In genomic region chr4:103006266-103006665, GRCm38 (mm10) we compare ENCODE assay signal across 24 mouse cellular contexts. TPM values are rescaled to one million over a fixed set of nuclear protein-coding genes. Genes with fewer than 3 reads are reported as not detected.
DNase-seq lines count a peak whose midpoint lies in the region; ATAC-seq lines count a peak whose summit lies in the region.
"Had no signal": no experiment of that assay in that cellular context is flagged by ENCODE, and none has a peak within 500 bp of the region (broad histone marks: within the 10 kb centered on the region; RNA-seq: fewer than 3 reads in every experiment).

No protein-coding gene starts in this region.

- ATAC-seq in heart, embryonic 11.5 days (replicated peaks; ENCODE audit: insufficient number of reproducible peaks, low FRiP score, low TSS enrichment) = no peak
- ATAC-seq in embryonic facial prominence, embryonic 15.5 days (ENCODE audit: insufficient number of reproducible peaks, low FRiP score, low TSS enrichment, low read depth) = no peak
- ATAC-seq in midbrain, embryonic 13.5 days = 0 out of 2 replicates have a peak, but pooled peaks have one; percentile 17

- 0 out of 2 replicates have a peak overlapping the region, but pooled peaks have one; percentile 18 for H3K27ac ChIP-seq in heart, embryonic 10.5 days
- no peak overlapping the region for H3K27ac ChIP-seq in heart, embryonic 11.5 days (ENCODE audit: low read depth, low read length)
- peak overlapping the region; percentile 83 for H3K27ac ChIP-seq in embryonic facial prominence, embryonic 10.5 days (replicated peaks)
- peak overlapping the region; percentile 53 for H3K27ac ChIP-seq in embryonic facial prominence, embryonic 15.5 days (replicated peaks)
- H3K27ac ChIP-seq in midbrain, embryonic 13.5 days = no peak overlapping the region

- peaks cover 9% of the 10 kb centered on the region; the same call in 1 of the 2 replicates for H3K4me1 ChIP-seq in heart, embryonic 10.5 days
- peaks cover 3% of the 10 kb centered on the region; the same call in 1 of the 2 replicates for H3K4me1 ChIP-seq in heart, embryonic 11.5 days (ENCODE audit: control insufficient read depth, insufficient read depth, low read length)
- H3K4me1 ChIP-seq in embryonic facial prominence, embryonic 10.5 days = peaks cover 21% of the 10 kb centered on the region
- H3K4me1 ChIP-seq in embryonic facial prominence, embryonic 15.5 days = peaks cover 18% of the 10 kb centered on the region
- H3K4me1 ChIP-seq in midbrain, embryonic 13.5 days (replicated peaks) = peaks cover 25% of the 10 kb centered on the region

- H3K36me3 ChIP-seq in heart, embryonic 10.5 days = no peaks in the 10 kb centered on the region
- no peaks in the 10 kb centered on the region for H3K36me3 ChIP-seq in heart, embryonic 11.5 days (ENCODE audit: control insufficient read depth, insufficient read depth, low read length)
- H3K36me3 ChIP-seq in embryonic facial prominence, embryonic 10.5 days (replicated peaks) = no peaks in the 10 kb centered on the region
- no peaks in the 10 kb centered on the region for H3K36me3 ChIP-seq in embryonic facial prominence, embryonic 15.5 days
- no peaks in the 10 kb centered on the region for H3K36me3 ChIP-seq in midbrain, embryonic 13.5 days

- H3K9me3 ChIP-seq in heart, embryonic 10.5 days = no peaks in the 10 kb centered on the region
- H3K9me3 ChIP-seq in heart, embryonic 11.5 days (replicated peaks; ENCODE audit: control insufficient read depth, low read length) = no peaks in the 10 kb centered on the region
- no peaks in the 10 kb centered on the region for H3K9me3 ChIP-seq in embryonic facial prominence, embryonic 10.5 days
- H3K9me3 ChIP-seq in embryonic facial prominence, embryonic 15.5 days (replicated peaks) = no peaks in the 10 kb centered on the region
- H3K9me3 ChIP-seq in midbrain, embryonic 13.5 days = no peaks in the 10 kb centered on the region
- H3K9me3 ChIP-seq: forebrain, embryonic 13.5 days had no signal

- no peaks in the 10 kb centered on the region for H3K27me3 ChIP-seq in heart, embryonic 10.5 days (ENCODE audit: insufficient read depth, poor library complexity, severe bottlenecking)
- no peaks in the 10 kb centered on the region for H3K27me3 ChIP-seq in heart, embryonic 11.5 days (ENCODE audit: control insufficient read depth, insufficient read depth, low read length)
- no peaks in the 10 kb centered on the region for H3K27me3 ChIP-seq in embryonic facial prominence, embryonic 10.5 days (replicated peaks; ENCODE audit: low read depth, poor library complexity, severe bottlenecking)
- no peaks in the 10 kb centered on the region for H3K27me3 ChIP-seq in embryonic facial prominence, embryonic 15.5 days
- H3K27me3 ChIP-seq in midbrain, embryonic 13.5 days = no peaks in the 10 kb centered on the region
- H3K27me3 ChIP-seq: forebrain, embryonic 13.5 days had no signal

- no peak overlapping the region for H3K4me2 ChIP-seq in heart, embryonic 11.5 days
- no peak overlapping the region for H3K4me2 ChIP-seq in embryonic facial prominence, embryonic 15.5 days (replicated peaks)
- no peak overlapping the region for H3K4me2 ChIP-seq in midbrain, embryonic 13.5 days (replicated peaks)
- H3K4me2 ChIP-seq: forebrain, embryonic 13.5 days had no signal

- intact Hi-C loops in left cerebral cortex, postnatal 10 days (cut with DNase I) = no loop called here

- DNase-seq in heart, embryonic 10.5 days (ENCODE audit: low spot score) = no peak
- DNase-seq in embryonic facial prominence, embryonic 10.5 days (ENCODE audit: low spot score) = no peak
- no peak for DNase-seq in left cerebral cortex, postnatal 10 days (ENCODE audit: extremely low spot score in 1 of 2, low spot score in 2 of 2)
- no peak for DNase-seq in right cerebral cortex, postnatal 36 days (ENCODE audit: low spot score in 2 of 2)
- DNase-seq: adrenal gland, postnatal 14 days; cerebellum, adult 11-12 months; cerebellum, postnatal 36 days; gastrocnemius, postnatal 36 days; kidney, adult 9 months; kidney, postnatal 4 days; left cerebral cortex, postnatal 4 days; lung, postnatal 10 days; right cerebral cortex, postnatal 14 days; thymus, postnatal 25 days had no signal

- H3K4me3 ChIP-seq in heart, embryonic 10.5 days = no peak overlapping the region
- H3K4me3 ChIP-seq in heart, embryonic 11.5 days (ENCODE audit: low read depth, low read length) = no peak overlapping the region
- H3K4me3 ChIP-seq in embryonic facial prominence, embryonic 10.5 days = no peak overlapping the region
- no peak overlapping the region for H3K4me3 ChIP-seq in embryonic facial prominence, embryonic 15.5 days (replicated peaks)
- no peak overlapping the region for H3K4me3 ChIP-seq in midbrain, embryonic 13.5 days (replicated peaks)
- H3K4me3 ChIP-seq: forebrain, embryonic 13.5 days had no signal

- H3K9ac ChIP-seq in heart, embryonic 11.5 days (ENCODE audit: low read depth, low read length) = no peak overlapping the region
- H3K9ac ChIP-seq in embryonic facial prominence, embryonic 15.5 days = no peak overlapping the region
- H3K9ac ChIP-seq in midbrain, embryonic 13.5 days (replicated peaks) = no peak overlapping the region
- H3K9ac ChIP-seq: forebrain, embryonic 13.5 days had no signal

- 57% methylated on average over 5 of the region's 5 CpGs for WGBS in heart, embryonic 10.5 days
- 58% methylated on average over 5 of the region's 5 CpGs for WGBS in heart, embryonic 11.5 days (ENCODE audit: insufficient replicate concordance)
- 75% methylated on average over 5 of the region's 5 CpGs for WGBS in embryonic facial prominence, embryonic 10.5 days
- WGBS in embryonic facial prominence, embryonic 15.5 days = 44% methylated on average over 5 of the region's 5 CpGs
- 71% methylated on average over 5 of the region's 5 CpGs for WGBS in midbrain, embryonic 13.5 days

RNA-seq across cellular contexts. Expression of gene Insl5, which starts 20.4 kb away (rescaled TPM):
- polyA plus RNA-seq in heart, embryonic 10.5 days (2016; fragmentation: Nextera tagmentation; extraction: Ambion mirVana) = not detected in 2 replicates
- polyA plus RNA-seq in heart, embryonic 11.5 days (2014; fragmentation: Nextera tagmentation; extraction: Ambion mirVana) = 0.40 TPM in 1 of 2 replicates, not detected in the other
- 0.30 TPM in 1 of 2 replicates, not detected in the other for polyA plus RNA-seq in embryonic facial prominence, embryonic 10.5 days (2016; fragmentation: Nextera tagmentation; extraction: Ambion mirVana)
- polyA plus RNA-seq in embryonic facial prominence, embryonic 15.5 days (2015; fragmentation: Nextera tagmentation; extraction: Ambion mirVana) = not detected in 2 replicates
- 0.24 TPM in 1 of 2 replicates, not detected in the other for polyA plus RNA-seq in midbrain, embryonic 13.5 days (2015; fragmentation: Nextera tagmentation; extraction: Ambion mirVana)
- 1 to 10 TPM in 1 of 2 experiments, not detected in 1; 1.1 TPM for total RNA-seq in left cerebral cortex, postnatal 10 days (2021)
- total RNA-seq: adrenal gland, postnatal 14 days; gastrocnemius, postnatal 36 days; layer of hippocampus, postnatal 14 days; left cerebral cortex, postnatal 4 days; megakaryocyte-erythroid progenitor cell, adult 5-6 weeks had no signal
- polyA plus RNA-seq: heart, embryonic 14.5 days; inflammation-experienced regulatory T-cells, adult 6 months; liver, embryonic 16.5 days; stomach, embryonic 16.5 days had no signal

RNA-seq across cellular contexts. Expression of gene Tctex1d1, which starts 27.9 kb away (rescaled TPM):
- polyA plus RNA-seq in heart, embryonic 10.5 days (2016; fragmentation: Nextera tagmentation; extraction: Ambion mirVana) = 0.38 TPM in 1 of 2 replicates, not detected in the other
- not detected in 2 replicates for polyA plus RNA-seq in heart, embryonic 11.5 days (2014; fragmentation: Nextera tagmentation; extraction: Ambion mirVana)
- 0.91 and 0.97 TPM in 2 replicates for polyA plus RNA-seq in embryonic facial prominence, embryonic 10.5 days (2016; fragmentation: Nextera tagmentation; extraction: Ambion mirVana)
- polyA plus RNA-seq in embryonic facial prominence, embryonic 15.5 days (2015; fragmentation: Nextera tagmentation; extraction: Ambion mirVana) = 0.83 and 1.8 TPM in 2 replicates
- 0.41 and 0.74 TPM in 2 replicates for polyA plus RNA-seq in midbrain, embryonic 13.5 days (2015; fragmentation: Nextera tagmentation; extraction: Ambion mirVana)
- 1 to 10 TPM in 1 of 2 experiments, under 1 TPM in 1; 0.93 to 1.3 TPM for total RNA-seq in left cerebral cortex, postnatal 10 days (2021)
- total RNA-seq: adrenal gland, postnatal 14 days; megakaryocyte-erythroid progenitor cell, adult 5-6 weeks had no signal
- polyA plus RNA-seq: heart, embryonic 14.5 days had no signal

Comparison
In these comparisons a context has a peak if more than half of its experiments do, and no peak if none do; other contexts are left out.
1. H3K27ac ChIP-seq: peak in heart, embryonic 10.5 days (single experiment), embryonic facial prominence, embryonic 10.5 days (single experiment) and embryonic facial prominence, embryonic 15.5 days (single experiment); none in heart, embryonic 11.5 days (single experiment) and midbrain, embryonic 13.5 days (single experiment).